Mouse (Mus musculus): ENCODE data around the gene Myo3b.

The Myo3b gene

DNA sequence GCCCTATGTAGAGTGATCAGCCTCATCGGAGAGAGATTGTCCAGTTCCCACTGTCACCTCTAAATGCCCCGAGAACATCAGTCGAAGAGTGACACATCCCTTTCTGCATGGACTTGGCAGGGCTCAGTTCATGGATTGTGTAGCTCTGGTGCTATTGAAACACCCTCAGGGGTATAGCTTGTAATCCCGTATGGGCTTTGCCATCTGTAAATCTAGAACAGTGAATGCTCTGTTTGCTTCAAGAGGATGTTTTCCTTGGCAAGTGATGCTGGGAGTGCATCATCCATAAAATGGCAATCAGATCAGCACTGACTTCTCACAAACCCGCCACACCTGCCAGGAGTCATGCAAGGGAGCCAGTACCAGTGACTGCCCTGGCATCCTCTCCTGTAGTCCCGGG is 380.4 kb downstream of the Myo3b start:
- in situ Hi-C loops (cut with MboI, MseI), result loop anchor here (5.0 to 10.0 kb wide), 2 partner anchors 455 to 1407 kb away; no protein-coding TSS in a partner anchor

DNA sequence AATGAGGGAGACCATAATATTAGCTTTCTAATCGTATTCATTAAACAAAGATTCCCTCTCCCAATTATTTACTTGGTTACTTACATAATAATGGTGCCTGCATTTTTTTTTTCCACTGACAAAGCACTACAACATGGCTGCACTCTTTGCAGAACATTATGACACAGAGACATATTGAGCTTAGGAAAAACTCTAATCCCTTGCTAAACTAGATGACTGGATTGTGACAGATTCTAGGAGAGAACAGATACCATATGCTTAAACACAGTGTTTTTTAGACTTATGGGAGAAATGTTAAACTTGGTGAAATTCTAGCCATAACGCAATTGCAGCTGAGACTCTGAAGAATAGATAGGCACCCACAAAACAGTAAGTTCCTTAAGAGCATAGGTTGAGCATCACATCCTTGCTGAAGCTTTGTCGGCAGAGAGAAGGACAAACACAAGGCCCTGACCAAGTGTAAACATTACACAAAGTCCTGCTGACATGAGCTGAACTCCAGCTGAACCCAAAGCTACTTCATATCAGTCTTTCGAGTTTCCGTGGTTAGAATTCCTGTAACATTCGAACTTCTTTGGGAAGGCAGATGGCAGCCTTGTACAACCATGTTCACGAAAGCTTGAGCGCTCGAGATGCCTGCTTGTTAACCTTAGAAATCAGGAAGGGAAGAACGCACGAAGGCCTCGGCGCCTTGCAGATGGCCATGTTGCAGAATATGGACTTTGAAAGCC is 382.4 kb downstream of the Myo3b start:
- in situ Hi-C loops (cut with MboI, MseI), result no loop called here

DNA sequence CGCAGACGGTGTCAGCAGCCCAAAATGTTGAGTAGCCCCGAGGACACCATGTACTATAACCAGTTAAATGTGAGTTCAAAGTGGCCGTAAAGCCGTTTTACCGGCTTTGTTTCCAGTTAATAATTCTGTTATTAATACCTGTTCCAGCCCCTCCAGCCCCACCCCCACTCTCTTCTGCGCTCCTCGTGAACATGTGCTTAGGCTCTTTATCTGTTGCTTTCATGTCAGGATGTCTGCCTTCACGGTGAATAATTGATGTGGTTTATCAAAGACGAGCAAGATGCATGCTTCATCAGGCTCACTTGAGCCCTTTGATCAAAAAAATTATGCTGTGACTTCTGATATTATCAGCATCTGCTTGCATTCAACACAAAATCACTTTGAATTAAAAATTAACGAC is 386.7 kb downstream of the Myo3b start:
- in situ Hi-C loops (cut with MboI, MseI), result no loop called here

DNA sequence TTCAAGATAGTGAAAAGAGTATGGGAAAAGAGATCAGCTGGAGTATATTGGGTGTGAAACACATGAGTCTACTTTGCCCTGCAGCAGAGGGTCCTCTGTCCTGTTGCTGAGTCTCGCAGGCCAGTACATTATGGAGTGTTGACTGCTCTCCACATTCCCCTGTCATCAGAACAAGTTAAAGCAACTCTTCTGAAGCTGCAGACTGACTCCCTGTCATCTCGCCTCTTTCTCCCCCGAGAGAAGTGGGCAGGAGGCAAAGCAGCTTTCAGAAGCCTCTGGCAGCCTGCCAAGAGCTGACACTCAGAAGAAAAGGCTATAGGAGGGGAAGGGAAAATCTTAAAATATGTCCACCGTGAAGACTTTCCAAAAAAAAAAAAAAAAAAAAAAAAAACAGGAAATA is 404.1 kb downstream of the Myo3b start:
- in situ Hi-C loops (cut with MboI, MseI), result no loop called here

DNA sequence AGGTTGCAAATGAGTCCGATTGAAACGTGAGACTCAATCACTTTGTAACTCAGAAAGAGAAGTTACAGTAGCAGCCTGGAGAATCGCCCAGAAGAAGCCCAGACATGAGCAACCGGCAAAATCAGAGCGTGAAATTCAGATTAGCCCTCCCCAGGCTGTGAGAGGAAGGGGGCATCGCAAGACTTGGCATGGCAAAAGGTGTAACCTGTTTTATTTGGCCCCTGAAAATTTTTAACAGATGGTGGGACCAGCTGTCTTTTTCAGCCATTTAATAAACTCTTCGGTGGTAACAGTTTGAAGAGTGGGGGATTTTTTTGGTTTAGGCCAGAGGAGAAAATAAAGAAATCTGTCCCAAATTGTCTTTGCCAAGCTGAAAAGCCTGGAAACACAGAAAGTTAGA is 405.2 kb downstream of the Myo3b start:
- in situ Hi-C loops (cut with MboI, MseI), result no loop called here

DNA sequence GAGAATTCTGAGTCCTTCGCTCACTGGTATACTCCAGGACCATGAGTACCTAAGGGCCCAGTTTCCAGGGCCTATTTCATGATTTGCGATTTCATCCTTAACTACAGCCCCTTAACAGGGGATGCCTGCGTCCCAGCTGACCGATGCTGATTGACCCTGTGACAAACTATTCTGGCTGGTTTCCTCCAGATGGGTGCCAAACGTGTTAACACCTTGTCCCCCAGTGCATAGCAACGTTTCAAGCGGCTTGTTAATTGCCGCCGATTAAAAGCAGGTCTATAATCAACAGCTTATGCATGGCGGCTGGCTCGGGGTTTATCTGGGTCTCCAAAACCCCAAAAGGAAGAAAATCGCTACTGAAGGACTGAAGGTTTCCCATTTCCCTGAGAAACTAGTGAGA is 417.3 kb downstream of the Myo3b start:
- in situ Hi-C loops (cut with MboI, MseI), result no loop called here

DNA sequence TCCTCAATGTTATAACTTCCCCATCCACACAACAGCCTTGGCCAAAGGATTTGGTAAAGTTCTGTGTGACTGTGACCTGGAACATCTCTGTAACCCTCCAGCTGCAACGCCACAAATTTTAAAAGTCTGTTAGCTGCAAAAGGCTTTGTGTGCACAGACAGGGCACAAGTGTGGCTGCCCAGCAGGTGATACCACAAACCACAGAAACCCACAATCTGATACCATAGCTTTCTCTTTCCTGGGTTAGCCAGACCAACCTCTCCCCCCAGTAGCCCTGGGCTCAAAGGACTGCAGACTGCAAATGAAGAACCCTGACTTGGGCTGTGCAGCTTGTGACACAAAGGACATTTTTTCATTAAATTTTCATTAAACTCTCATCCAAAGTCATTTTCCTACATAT is 424.7 kb downstream of the Myo3b start:
- in situ Hi-C loops (cut with MboI, MseI), result no loop called here

DNA sequence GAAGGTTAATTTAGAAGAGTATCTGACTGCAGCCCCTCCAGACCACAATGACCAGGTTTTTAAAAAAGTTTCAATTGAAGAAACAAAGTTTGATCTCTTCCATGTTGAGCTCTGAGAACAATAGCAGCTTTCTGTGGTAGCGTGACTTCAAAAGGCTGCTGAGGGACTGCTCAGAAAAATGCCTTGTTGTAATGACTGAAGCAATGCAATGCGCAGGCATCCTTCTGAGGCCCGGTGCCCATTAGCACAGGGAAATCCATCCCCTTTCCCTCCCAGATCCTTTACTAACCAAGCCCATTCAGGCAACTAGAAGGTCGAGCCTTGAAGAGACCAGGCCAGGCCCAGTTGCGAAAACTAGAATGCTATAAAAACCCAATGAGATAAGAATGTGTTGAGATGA is 432.2 kb downstream of the Myo3b start:
- in situ Hi-C loops (cut with MboI, MseI), result no loop called here

DNA sequence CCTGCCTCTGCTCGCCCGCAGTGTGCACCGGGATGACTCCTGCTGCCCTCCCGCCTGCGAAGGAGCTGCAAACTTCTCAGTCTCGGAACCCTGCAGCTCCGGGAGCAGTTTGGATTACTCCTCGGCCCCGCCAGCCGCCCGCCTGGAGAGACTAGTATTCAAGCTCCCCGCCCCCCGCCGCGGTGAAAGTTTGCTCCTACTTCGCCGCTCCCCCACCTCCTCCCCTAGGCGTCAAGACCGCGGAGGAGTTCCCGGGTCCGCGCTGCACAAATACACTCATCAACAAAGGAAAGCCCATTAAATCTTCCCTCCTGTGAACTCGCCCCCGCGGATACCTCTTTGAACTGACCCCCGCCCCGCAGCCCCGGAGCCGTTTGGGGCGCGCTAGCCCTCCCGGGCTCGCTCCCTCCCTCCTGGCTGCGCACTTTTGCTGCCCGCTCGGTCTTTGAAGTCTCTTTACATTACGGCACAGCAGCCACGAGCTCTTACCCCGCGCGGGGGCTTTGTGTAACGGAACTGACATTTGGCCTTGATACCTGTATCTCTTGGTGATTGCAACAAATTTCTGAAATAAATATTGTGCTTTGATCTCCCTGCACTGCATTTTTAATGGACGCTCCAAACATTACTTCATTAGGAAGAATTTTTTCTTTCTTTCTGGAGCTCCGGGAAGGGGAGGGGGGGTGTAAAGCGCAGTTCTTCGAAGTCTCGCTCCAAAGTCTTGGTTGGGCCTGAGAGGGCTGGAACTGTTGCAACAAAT is 433.1 kb downstream of the Myo3b start:
- in situ Hi-C loops (cut with MboI, MseI), result no loop called here
